Mouse (Mus musculus) limb, embryonic 11.5 days (tissue): ENCODE measurements at regions not wholly inside any gene's neighbourhood (a gene's known extent, or its start where the extent isn't known, plus 50 kb on each side); places are given as distances from the start of the nearest gene placed in this dataset.

Experiments used
- ATAC-seq: fragments of 200-750 bp; cut with Nextera tagmentation; 2 replicates; pipeline ENCODE4 v1.8.0; 2017; ENCODE audit warnings: low read depth; ENCODE audit not compliant: insufficient number of reproducible peaks, low FRiP score, low TSS enrichment
- DNase-seq: peaks from one replicate; pipeline ENCODE4 v3.0.0-alpha.2; 2015; ENCODE audit warnings: low spot score
- H3K27ac ChIP-seq: fragments of 300-500 bp; sonication (generic); replicated peaks from 2 replicates; pipeline ENCODE4 v1.5.1; 2014; ENCODE audit warnings: low read depth, mild to moderate bottlenecking, low read length
- H3K27me3 ChIP-seq: fragments of 300-500 bp; sonication (generic); 2 replicates; pipeline ENCODE4 v1.6.1; 2014; ENCODE audit warnings: mild to moderate bottlenecking, low read length, mixed read lengths; ENCODE audit not compliant: control insufficient read depth, insufficient read depth
- H3K36me3 ChIP-seq: fragments of 300-500 bp; sonication (generic); 2 replicates; pipeline ENCODE4 v1.6.1; 2014; ENCODE audit warnings: mild to moderate bottlenecking, low read length, moderate library complexity, mixed read lengths; ENCODE audit not compliant: control insufficient read depth, insufficient read depth
- H3K4me1 ChIP-seq: fragments of 300-500 bp; sonication (generic); 2 replicates; pipeline ENCODE4 v1.6.1; 2014; ENCODE audit warnings: low read length, mixed read lengths; ENCODE audit not compliant: control insufficient read depth, insufficient read depth
- H3K4me2 ChIP-seq: fragments of 300-500 bp; sonication (generic); 2 replicates; pipeline ENCODE4 v1.6.1; 2014; ENCODE audit warnings: low read depth, mild to moderate bottlenecking, moderate library complexity; ENCODE audit not compliant: severe bottlenecking
- H3K4me3 ChIP-seq: fragments of 300-500 bp; sonication (generic); 2 replicates; pipeline ENCODE4 v1.5.1; 2014; ENCODE audit warnings: low read depth, low read length
- H3K9ac ChIP-seq: fragments of 300-500 bp; sonication (generic); 2 replicates; pipeline ENCODE4 v1.6.1; 2014; ENCODE audit warnings: mild to moderate bottlenecking, low read length
- H3K9me3 ChIP-seq: fragments of 300-500 bp; sonication (generic); 2 replicates; pipeline ENCODE4 v1.6.1; 2016; ENCODE audit warnings: low read length; ENCODE audit not compliant: control insufficient read depth
- WGBS: fragments of 180-500 bp; shearing (Covaris S2); extraction: QIAGEN DNeasy Blood & Tissue Kit; methylation state at CpG from one replicate; pipeline ENCODE4 v1.1.7; 2014; 5-methylcytosine and 5-hydroxymethylcytosine counted together

DNA sequence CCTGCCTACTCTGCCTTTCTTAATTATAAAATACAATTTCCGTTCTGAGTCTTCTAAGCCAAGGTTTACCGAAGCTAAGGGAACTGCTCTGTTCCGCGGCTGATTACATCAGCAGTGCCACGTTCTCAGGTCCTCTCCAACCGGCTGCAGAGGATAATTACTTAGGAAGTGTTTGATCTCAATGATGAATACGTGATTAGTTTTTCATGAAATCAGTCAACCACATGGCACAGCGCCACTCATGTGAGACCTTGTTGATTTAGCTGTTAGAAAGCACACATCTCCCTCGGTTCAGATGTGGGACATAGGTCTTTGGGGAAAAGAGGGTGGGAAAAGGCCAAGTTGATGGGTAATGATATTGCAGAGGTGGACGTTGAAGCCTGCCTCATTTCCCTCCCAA lies 141.7 kb downstream of the Pou4f1 start:
- Histone ChIP-seq H3K4me1 (no peaks in the 10 kb centered on the region), H3K4me3 (no peak overlapping the region), H3K27ac (no peak overlapping the region), H3K9me3 (no peaks in the 10 kb centered on the region), H3K27me3 (no peaks in the 10 kb centered on the region), H3K9ac (no peak overlapping the region), H3K4me2 (no peak overlapping the region), H3K36me3 (no peaks in the 10 kb centered on the region)
- DNase-seq (no peak), ATAC-seq (no peak)
- 75% methylated on average over 10 of the region's 10 CpGs for WGBS

DNA sequence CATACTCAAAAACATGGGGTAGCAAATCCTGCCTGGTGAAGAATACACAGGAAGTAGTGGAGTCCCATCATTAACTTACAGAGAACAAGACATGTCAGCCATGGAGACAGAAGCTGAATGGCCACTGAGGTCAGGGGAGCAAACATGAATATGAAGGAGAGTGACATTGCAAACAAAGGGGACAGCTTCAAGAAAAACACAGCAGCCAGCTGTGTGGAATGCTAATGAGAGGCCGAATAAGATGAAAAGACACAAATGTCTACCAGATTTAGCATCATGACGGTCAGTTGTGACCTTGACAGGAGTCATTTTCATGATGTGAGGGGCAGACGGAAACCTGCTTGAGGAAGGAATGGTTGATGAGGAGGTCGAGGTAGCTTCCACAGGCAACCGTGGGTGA lies 167.7 kb downstream of the Pou4f1 start:
- Histone ChIP-seq H3K27ac (no peak overlapping the region), H3K36me3 (no peaks in the 10 kb centered on the region), H3K9me3 (no peaks in the 10 kb centered on the region), H3K9ac (no peak overlapping the region), H3K4me3 (no peak overlapping the region), H3K27me3 (no peaks in the 10 kb centered on the region), H3K4me2 (no peak overlapping the region), H3K4me1 (0 out of 2 replicates have a peak, but pooled peaks cover 2% of the 10 kb centered on the region)
- ATAC-seq, result no peak
- WGBS, result 72% methylated on average over 5 of the region's 5 CpGs
- no peak for DNase-seq

DNA sequence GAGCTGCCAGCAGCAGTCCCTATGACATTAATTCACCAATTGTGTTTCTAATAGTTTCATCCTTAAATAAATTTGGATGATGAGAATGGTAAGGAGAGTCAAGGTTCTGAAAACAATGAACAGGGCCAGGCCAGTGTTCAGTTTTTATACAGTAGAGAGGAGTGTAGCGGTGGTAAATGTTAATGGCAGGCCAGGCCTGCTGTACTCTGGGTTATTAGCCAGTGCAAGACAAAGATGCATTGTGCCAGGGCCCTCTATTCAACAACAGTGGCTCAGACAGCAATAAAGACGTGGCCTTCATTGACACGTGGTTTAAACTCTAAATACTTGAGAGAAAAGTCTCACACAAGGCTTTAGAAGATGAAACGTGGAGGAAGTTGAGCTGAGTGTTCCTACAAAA lies 169.5 kb downstream of the Pou4f1 start:
- ATAC-seq (peak; percentile 68), DNase-seq (peak; percentile 24)
- H3K9me3 ChIP-seq, result no peaks in the 10 kb centered on the region
- no peaks in the 10 kb centered on the region for H3K36me3 ChIP-seq
- no peak overlapping the region for H3K4me2 ChIP-seq
- no peaks in the 10 kb centered on the region for H3K27me3 ChIP-seq
- H3K4me3 ChIP-seq, result no peak overlapping the region
- 26% methylated on average over 4 of the region's 4 CpGs for WGBS
- H3K9ac ChIP-seq, result no peak overlapping the region
- H3K27ac ChIP-seq, result no peak overlapping the region
- H3K4me1 ChIP-seq, result 0 out of 2 replicates have a peak, but pooled peaks cover 2% of the 10 kb centered on the region

DNA sequence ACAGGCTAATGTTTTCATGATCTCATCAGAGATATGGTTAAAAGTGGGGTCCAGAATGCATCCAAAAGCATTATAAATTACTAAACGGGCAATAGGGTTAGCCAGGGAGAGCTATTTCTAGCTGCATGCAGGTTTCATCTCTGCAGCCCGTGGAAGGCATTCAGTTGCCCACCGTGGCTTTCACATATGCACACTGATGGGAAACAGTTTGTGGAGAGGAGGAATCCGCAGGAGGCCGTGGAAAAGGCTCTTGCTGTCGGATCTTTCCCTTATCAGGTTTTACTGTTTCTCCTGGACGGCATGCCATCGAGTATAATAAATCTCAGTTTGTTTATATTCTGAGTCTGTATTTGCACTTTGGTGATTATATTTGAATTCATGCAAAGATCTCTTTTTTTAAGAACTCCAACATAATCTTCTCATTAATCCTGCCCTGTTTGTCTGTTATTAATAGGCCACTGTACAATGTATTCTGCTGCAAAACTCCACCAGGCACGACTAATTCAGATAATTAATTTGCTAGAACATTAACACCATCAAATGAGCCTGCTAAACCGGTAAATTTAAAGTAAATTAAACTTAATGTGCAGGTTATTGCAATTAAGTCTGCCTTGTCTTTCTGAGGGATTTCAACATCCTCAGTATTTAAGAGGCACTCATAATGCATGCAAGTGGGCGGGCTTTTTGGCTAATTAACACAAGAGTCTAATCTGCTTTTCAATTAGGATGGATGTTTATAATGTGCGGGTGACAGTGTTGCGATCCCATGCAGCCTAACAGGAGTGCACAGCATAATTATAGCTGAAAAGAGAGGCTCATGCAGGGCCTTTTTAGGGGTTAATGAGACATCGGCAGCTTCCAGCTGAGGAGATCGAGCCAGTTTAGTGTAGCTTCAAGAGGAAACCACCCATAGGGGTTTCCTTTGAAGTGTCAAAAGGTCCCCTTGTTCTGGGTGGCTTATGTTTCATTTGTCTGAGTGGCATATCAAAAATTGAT lies 170.2 kb downstream of the Pou4f1 start:
- no peak overlapping the region for H3K27ac ChIP-seq
- no peaks in the 10 kb centered on the region for H3K27me3 ChIP-seq
- peak; percentile 50; the same call in 1 of the 2 replicates for ATAC-seq
- no peak overlapping the region for H3K4me2 ChIP-seq
- H3K36me3 ChIP-seq, result no peaks in the 10 kb centered on the region
- no peak overlapping the region for H3K9ac ChIP-seq
- H3K4me3 ChIP-seq, result no peak overlapping the region
- 22% methylated on average over 15 of the region's 15 CpGs for WGBS
- H3K9me3 ChIP-seq, result no peaks in the 10 kb centered on the region
- H3K4me1 ChIP-seq, result 0 out of 2 replicates have a peak, but pooled peaks cover 2% of the 10 kb centered on the region
- peak; percentile 40 for DNase-seq

DNA sequence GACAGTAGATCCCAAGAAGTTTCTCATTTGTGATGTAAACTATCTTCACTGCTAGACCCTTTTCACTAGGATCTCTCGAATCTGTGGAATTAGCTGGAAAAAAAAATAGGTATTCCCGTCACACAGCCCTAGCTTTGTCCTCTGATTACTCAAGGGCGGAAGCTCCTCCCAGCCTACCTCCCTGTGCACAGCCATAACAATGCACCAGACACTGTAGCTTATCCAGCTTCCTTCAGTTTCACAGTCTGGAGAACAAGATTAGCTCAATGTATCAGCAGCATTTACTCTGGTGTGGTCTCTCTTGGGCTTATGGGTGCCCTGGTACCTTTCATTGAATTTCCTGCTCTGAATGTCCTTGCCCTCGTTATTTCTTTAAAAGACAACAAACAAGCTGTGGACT lies 174.0 kb downstream of the Pou4f1 start:
- H3K9ac ChIP-seq, result no peak overlapping the region
- H3K27ac ChIP-seq, result no peak overlapping the region
- no peak for ATAC-seq
- no peaks in the 10 kb centered on the region for H3K36me3 ChIP-seq
- 0 out of 2 replicates have a peak, but pooled peaks cover 2% of the 10 kb centered on the region for H3K4me1 ChIP-seq
- no peaks in the 10 kb centered on the region for H3K9me3 ChIP-seq
- H3K4me3 ChIP-seq, result no peak overlapping the region
- no peak for DNase-seq
- no peaks in the 10 kb centered on the region for H3K27me3 ChIP-seq
- H3K4me2 ChIP-seq, result no peak overlapping the region
- WGBS, result 72% methylated on average over 4 of the region's 4 CpGs

DNA sequence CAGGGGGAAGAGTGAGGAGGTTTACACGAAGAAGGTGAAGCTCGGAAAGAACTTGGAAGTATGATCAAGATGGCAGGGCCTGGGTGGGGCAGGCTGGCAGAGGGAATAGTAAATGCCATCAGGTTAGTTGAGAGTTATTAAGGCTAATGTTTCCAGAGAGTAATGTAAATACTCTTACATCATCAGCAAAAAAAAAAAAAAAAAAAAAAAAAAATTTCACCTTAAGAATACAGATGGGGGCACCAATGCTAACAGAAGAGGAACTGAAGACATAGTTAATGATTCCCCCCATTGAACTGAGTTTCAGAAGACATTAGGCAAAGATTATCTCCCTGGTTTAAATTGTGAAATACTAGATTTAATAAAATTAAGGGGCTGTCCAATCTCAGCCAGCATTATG lies 174.7 kb downstream of the Pou4f1 start:
- Histone ChIP-seq H3K27me3 (no peaks in the 10 kb centered on the region), H3K36me3 (no peaks in the 10 kb centered on the region), H3K4me1 (0 out of 2 replicates have a peak, but pooled peaks cover 2% of the 10 kb centered on the region), H3K9me3 (no peaks in the 10 kb centered on the region), H3K4me2 (no peak overlapping the region), H3K4me3 (no peak overlapping the region), H3K27ac (no peak overlapping the region), H3K9ac (no peak overlapping the region)
- 96% methylated on average over 2 of the region's 2 CpGs for WGBS
- ATAC-seq (no peak), DNase-seq (no peak)

DNA sequence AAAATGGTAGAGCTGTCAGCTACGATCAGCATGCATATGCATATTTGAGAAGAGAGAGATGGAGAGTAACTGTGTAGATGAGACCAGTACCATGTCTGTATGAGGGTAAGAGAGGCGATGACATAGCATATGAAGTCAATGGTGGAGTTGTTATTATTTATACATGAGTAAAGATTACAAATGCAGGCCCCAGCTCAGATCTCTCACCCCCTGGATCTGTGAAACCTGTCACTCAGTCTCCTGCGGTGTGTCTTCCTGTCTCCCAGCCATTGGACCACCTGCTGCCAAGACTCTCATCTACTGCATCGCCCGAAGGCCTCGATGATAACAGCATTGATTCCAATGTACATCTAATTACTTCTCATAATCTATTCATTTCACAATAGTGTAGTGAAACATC lies 187.4 kb downstream of the Pou4f1 start:
- H3K27me3 ChIP-seq, result no peaks in the 10 kb centered on the region
- ATAC-seq, result no peak
- no peak overlapping the region for H3K9ac ChIP-seq
- H3K4me3 ChIP-seq, result no peak overlapping the region
- H3K36me3 ChIP-seq, result no peaks in the 10 kb centered on the region
- H3K4me1 ChIP-seq, result no peaks in the 10 kb centered on the region
- WGBS, result 87% methylated on average over 6 of the region's 6 CpGs
- H3K27ac ChIP-seq, result no peak overlapping the region
- DNase-seq, result no peak
- no peak overlapping the region for H3K4me2 ChIP-seq
- H3K9me3 ChIP-seq, result no peaks in the 10 kb centered on the region

DNA sequence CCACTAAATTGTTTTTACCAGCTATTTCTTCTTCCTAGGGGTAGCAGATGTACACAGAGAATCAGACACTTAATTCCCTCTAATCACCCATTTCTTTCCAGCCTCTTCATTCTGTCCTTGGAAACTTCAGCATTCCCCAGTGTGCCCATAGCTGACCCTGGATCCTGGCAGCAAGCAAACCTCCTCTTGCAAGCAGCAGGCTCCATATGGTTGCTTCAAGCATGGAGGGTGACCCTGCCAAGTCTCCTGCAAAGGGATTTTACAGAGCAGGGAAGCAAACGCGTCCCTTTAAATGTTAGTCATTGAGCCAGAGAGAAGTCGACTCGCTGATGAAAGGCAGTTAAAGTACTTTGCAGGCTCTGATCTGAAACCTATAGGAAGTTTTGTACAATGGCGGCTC lies 187.9 kb downstream of the Pou4f1 start:
- no peak for DNase-seq
- Histone ChIP-seq H3K27ac (no peak overlapping the region), H3K4me1 (no peaks in the 10 kb centered on the region), H3K9me3 (no peaks in the 10 kb centered on the region), H3K27me3 (no peaks in the 10 kb centered on the region), H3K36me3 (no peaks in the 10 kb centered on the region), H3K4me2 (no peak overlapping the region), H3K4me3 (no peak overlapping the region), H3K9ac (no peak overlapping the region)
- no peak for ATAC-seq
- WGBS, result 81% methylated on average over 5 of the region's 5 CpGs
